Mouse (Mus musculus): ENCODE data around the gene Spem1.

Gene Spem1

DNA sequence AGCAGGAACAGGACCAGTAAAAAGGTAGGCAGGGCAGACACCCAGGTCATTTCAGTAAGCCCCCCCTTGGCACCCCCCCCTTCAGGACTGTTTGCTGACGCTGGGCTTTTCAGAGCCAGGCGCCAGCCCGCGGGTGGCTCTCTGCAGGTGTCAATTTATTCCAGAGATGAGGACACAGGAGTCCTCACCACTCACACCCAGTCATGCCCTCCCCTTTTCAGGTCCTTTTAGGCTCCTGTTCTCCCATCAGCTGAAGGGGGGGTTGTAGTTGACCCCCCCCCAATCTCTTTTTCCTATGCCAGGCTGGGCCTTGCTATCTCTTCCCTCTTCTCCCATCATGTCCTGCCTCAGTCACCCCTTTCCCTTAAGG is 14.0 kb upstream of the Spem1 start:
- no peak for DNase-seq

DNA sequence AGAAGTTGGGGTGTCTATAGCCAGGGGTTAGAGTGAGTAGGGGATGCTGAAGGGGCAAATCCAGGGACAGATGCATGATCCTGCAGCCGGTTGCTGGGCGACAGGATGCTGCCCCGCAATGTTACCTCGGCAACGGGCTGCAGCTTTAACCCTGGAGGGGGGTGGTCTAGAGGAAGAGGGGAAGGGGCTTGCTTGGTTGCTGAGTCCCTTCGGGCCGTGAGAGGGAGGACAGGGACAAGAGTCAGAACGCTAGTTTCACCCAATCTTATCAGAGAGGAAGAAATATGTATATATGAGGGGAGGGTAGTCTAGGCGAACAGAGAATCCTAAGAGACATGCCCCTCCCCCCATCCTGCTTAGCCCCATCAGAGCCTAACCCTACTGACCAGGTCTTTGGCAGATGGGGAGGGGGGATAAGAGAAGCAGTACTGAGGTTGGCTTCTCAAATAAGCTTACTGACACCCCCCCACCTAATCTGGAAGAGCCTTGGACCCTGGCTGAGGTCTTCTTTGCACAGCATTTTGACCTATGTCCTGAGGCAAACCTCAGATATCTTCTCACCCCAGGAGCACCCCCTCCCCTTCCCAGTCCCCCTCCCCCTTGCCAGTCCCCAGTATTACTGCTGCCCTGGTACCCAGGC is 13.5 kb upstream of the Spem1 start:
- no peak for DNase-seq

GRCm38 (mm10) chr11:69834001-69834549 is 12.1 kb upstream of the Spem1 start:
- DNase-seq: peak; percentile 68

GRCm38 (mm10) chr11:69833554-69833953 is 11.6 kb upstream of the Spem1 start:
- DNase-seq: no peak

- DNase-seq: no peak
Measured at GRCm38 (mm10) chr11:69828832-69829231, 6.9 kb upstream of the Spem1 start.

- no peak for DNase-seq
Measured at GRCm38 (mm10) chr11:69823456-69823855, 1.5 kb upstream of the Spem1 start.

DNA sequence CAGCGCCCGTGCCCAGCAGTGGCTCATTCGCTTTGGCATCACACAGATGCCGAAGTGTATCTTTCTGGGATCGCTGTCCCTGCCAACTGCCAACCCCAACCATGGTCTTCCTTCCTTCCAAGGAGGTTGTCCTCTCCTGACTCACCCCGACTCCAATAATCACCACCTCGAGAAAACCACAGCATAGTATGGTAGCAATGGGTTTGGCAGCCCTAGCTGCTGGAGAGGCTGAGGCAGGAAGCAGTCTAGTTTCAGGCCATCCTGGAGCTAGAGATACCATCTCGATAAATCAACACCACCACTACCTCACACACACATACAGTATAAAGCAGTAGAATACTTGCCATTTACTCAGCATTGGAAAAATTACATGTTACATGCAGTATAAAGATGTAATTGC is 3.1 kb downstream of the Spem1 start:
- no peak for DNase-seq

DNA sequence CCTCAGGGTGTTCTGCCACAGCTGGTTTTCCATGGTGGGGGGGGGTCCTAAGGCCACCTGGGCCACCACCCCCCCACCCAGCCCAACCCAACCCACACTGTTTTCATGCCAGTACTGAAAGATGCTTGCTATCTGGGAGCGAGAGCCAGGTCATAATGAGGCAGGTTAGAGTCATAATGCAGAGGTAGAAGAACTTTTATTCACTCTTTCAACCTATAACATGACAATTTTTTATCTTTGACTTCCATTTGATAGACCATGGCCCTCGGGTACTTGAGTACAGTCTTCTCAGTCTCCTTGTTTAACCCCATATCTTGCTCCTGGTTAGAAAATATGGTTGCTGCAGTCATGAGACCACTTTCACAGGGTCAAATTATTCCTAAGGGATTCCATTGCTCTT is 3.6 kb downstream of the Spem1 start, which contains the start of gene Spem2:
Gene Spem2 (minus strand): TSS at position 101 of the 400 bp plus-strand sequence.
- no peak for DNase-seq

- DNase-seq: no peak
Measured at GRCm38 (mm10) chr11:69816520-69816919, 5.5 kb downstream of the Spem1 start.

DNA sequence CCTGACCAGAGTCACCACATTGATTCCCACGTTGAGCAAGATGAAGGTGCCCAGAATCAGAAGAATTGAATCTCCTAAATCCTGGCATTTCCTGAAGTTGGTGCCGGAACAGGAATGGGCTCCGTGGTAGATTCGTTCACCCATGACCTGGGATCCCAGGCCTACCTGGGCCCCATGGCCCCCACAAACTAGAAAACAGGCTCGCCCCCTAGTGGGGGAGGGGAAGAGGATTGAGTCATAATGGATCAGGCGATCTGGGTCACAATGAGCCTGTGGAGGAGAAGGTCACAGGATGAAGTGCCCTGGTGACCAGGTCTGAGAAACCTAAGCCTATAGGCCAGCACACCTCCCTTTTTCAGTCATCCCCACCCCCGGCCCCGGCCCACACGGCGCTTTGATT is 6.8 kb downstream of the Spem1 start, which contains the start of gene Gm39566:
Gene Gm39566 (minus strand): TSS at position 144 of the 400 bp plus-strand sequence.
- DNase-seq: peak; percentile 48

GRCm38 (mm10) chr11:69810280-69810679 is 11.7 kb downstream of the Spem1 start:
- no peak for DNase-seq

DNA sequence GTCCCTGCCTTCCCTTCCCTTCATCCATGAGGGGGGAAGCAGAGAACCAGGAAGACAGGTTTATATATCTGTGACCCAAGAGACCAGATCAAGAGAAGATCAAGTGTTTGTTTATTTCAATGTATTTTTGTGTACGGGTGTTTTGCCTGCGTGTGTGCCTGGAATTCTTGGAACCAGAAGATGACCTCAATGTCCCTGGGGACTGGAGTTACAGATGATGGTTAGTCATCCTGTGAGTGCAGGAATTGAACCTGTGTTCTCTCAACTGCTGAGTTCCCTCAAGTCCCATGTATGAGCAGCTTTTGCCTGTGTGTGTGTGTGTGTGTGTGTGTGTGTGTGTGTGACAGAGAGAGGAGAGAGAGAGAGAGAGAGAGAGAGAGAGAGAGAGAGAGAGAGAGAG is 14.3 kb downstream of the Spem1 start:
- DNase-seq: no peak

DNA sequence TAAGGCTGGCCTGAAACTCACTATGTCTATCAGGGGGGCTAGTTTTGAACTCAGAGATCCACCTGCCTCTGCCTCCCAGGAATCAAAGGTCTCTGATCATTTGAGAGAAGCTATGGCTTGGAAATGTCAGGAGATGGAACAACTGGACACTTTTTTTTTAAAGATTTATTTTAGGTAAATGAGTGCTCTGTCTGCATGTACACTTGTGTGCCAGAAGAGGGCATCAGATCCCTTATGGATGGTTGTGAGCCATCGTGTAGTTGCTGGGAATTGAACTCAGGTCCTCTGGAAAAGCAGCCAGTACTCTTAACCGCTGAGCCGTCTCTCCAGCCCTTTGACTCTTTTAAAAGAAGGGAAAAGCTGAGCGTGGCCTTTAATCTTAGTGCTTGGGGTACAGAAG is 15.6 kb downstream of the Spem1 start:
- no peak for DNase-seq

GRCm38 (mm10) chr11:69804972-69805909 is 16.7 kb downstream of the Spem1 start, which contains the start of gene Tmem102:
Gene Tmem102, minus strand, starts transcription at chr11:69805624.
- no peak for DNase-seq

DNA sequence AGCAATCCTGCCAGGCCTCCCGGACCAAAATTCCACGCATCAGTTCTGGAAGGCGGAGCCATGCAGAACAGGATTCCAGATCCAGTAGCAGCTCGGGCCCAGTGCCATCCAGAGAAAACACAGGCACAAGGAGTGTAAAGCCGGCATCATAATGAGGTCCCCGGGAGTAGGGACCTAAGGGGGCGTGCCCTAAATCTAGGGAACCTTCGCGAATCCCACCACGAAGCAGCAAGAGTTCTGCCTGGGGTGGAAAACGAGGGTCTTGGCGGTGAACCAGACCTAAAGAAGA is 17.4 kb downstream of the Spem1 start:
- DNase-seq: no peak

GRCm38 (mm10) chr11:69803786-69804651 is 18.0 kb downstream of the Spem1 start:
- DNase-seq: peak; percentile 84

- no peak for DNase-seq
Measured at GRCm38 (mm10) chr11:69803328-69803727, 18.7 kb downstream of the Spem1 start.

GRCm38 (mm10) chr11:69802648-69803105 is 19.3 kb downstream of the Spem1 start:
- peak; percentile 84 for DNase-seq

DNA sequence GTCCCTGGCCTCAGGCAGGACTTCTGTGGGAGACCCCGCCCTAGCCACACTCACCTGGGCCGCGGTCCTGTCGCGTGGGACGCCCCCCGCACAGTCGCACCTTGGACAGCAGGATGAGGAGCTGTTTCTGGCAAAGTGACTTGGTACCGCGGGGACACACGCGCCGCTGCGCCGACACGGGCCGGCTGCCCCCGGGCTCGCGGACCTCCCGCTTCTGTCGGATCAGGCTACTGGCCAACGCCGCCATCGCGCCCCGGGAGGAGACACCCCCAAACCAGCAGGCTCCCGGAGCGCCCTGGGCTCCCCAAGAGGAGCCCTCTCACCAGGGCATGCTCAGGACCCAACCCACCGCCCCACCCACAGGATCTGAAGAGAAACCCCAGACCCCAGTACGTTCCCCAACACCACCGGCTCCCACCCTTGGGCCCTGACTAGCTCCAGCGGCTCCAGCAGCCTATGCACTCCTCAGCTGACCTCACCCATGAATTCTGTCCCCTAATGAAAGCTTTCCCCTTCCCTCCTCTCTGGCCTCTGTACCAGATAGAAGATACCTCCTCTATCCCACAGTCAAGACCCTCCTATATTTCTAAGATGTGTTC is 20.5 kb downstream of the Spem1 start, which contains the start of gene Fgf11:
Gene Fgf11 (minus strand): TSS at position 479 of the 599 bp plus-strand sequence.
- DNase-seq: no peak

DNA sequence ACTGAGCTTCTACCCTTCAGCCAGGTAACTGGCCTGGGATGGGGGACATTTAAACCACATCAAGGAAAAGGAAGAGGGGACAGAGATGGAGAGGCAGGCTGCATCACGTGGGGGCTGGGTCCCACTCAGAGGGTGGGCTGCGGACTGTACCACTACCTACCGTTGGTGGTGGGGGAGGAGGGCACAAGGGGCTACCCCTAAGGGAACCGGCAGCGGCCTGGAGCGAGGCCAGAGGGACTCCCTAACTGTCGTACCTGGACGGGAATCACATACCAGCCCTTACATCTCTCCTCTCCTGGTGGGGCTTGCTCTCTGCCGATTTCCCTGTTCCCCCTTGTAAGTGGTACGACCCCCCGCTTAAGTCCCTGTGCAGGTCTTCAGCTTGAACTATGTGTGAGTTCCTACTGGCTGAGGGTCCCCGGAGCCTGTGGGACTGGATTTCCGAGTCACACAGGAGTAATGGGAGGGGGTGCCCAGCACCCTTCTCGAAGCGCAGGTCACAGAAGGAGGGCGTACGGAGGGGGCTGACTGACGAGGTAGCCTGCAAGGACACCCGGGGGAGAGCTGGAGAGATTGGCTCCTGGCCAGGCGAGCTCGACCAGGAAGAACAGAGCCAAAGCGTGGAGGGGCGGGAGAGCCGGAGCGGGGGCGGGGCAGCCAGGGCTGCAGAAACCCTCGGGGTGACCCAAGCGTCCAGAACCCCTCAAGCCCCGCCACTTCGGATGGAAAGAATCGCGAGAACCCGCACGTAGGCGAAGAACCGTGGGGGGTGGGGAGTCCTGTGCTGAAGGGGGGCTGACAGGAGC is 21.4 kb downstream of the Spem1 start:
- DNase-seq: no peak

GRCm38 (mm10) chr11:69800138-69800391 is 21.9 kb downstream of the Spem1 start:
- no peak for DNase-seq

All from thymus, postnatal 25 days (tissue).